Mouse (Mus musculus): ENCODE data around the gene Usp3. TPM values are rescaled to one million over a fixed set of nuclear protein-coding genes. Genes with fewer than 3 reads are reported as not detected.

Usp3 gene
- polyA plus RNA-seq, 1 experiment from 2014 or later = 106 TPM

- H3K27ac ChIP-seq (replicated peaks; ENCODE audit: low read depth, low read length) = peak overlapping the region; percentile 91
- no peaks in the 10 kb centered on the region; the same call in 1 of the 2 replicates for H3K4me1 ChIP-seq (ENCODE audit: control insufficient read depth, insufficient read depth, low read length)
- no peaks in the 10 kb centered on the region for H3K9me3 ChIP-seq (replicated peaks; ENCODE audit: control insufficient read depth, low read length)
- H3K4me3 ChIP-seq (ENCODE audit: low read depth, low read length) = peak overlapping the region; percentile 98
- peak overlapping the region; percentile 100 for H3K9ac ChIP-seq (replicated peaks; ENCODE audit: low read length)
- no peaks in the 10 kb centered on the region for H3K27me3 ChIP-seq (ENCODE audit: control insufficient read depth, insufficient read depth, low read length)
- peak overlapping the region; percentile 66 for H3K4me2 ChIP-seq (ENCODE audit: low read depth, low read length)
- H3K36me3 ChIP-seq (replicated peaks; ENCODE audit: control insufficient read depth, insufficient read depth, low read depth, low read length) = no peaks in the 10 kb centered on the region
- DNase-seq (ENCODE audit: low spot score) = peak; percentile 74
- under 1% methylated on average over 61 of the region's 83 CpGs for WGBS
- ATAC-seq (replicated peaks; ENCODE audit: insufficient number of reproducible peaks, low FRiP score, low TSS enrichment, low read depth) = peak; percentile 49
Measured at GRCm38 (mm10) chr9:66591851-66592645, 894 bp downstream of the Usp3 start.

- WGBS = 77% methylated on average over 2 of the region's 2 CpGs
- H3K9me3 ChIP-seq (replicated peaks; ENCODE audit: control insufficient read depth, low read length) = no peaks in the 10 kb centered on the region
- no peak overlapping the region for H3K4me3 ChIP-seq (ENCODE audit: low read depth, low read length)
- H3K9ac ChIP-seq (replicated peaks; ENCODE audit: low read length) = no peak overlapping the region
- no peaks in the 10 kb centered on the region for H3K27me3 ChIP-seq (ENCODE audit: control insufficient read depth, insufficient read depth, low read length)
- no peaks in the 10 kb centered on the region for H3K4me1 ChIP-seq (ENCODE audit: control insufficient read depth, insufficient read depth, low read length)
- no peak overlapping the region for H3K27ac ChIP-seq (replicated peaks; ENCODE audit: low read depth, low read length)
- no peak overlapping the region for H3K4me2 ChIP-seq (ENCODE audit: low read depth, low read length)
- ATAC-seq (replicated peaks; ENCODE audit: insufficient number of reproducible peaks, low FRiP score, low TSS enrichment, low read depth) = no peak
- H3K36me3 ChIP-seq (replicated peaks; ENCODE audit: control insufficient read depth, insufficient read depth, low read depth, low read length) = no peaks in the 10 kb centered on the region
- no peak for DNase-seq (ENCODE audit: low spot score)
Measured at GRCm38 (mm10) chr9:66590051-66590450, 2.9 kb downstream of the Usp3 start.

GRCm38 (mm10) chr9:66587016-66587415 is 5.9 kb downstream of the Usp3 start:
- H3K27ac ChIP-seq (replicated peaks; ENCODE audit: low read depth, low read length) = no peak overlapping the region
- no peak overlapping the region for H3K4me3 ChIP-seq (ENCODE audit: low read depth, low read length)
- ATAC-seq (replicated peaks; ENCODE audit: insufficient number of reproducible peaks, low FRiP score, low TSS enrichment, low read depth) = no peak
- no peaks in the 10 kb centered on the region for H3K9me3 ChIP-seq (replicated peaks; ENCODE audit: control insufficient read depth, low read length)
- H3K27me3 ChIP-seq (ENCODE audit: control insufficient read depth, insufficient read depth, low read length) = no peaks in the 10 kb centered on the region
- H3K9ac ChIP-seq (replicated peaks; ENCODE audit: low read length) = no peak overlapping the region
- no peaks in the 10 kb centered on the region for H3K4me1 ChIP-seq (ENCODE audit: control insufficient read depth, insufficient read depth, low read length)
- no peak overlapping the region for H3K4me2 ChIP-seq (ENCODE audit: low read depth, low read length)
- H3K36me3 ChIP-seq (replicated peaks; ENCODE audit: control insufficient read depth, insufficient read depth, low read depth, low read length) = no peaks in the 10 kb centered on the region
- DNase-seq (ENCODE audit: low spot score) = peak; percentile 34
- whole genome bisulfite sequencing = 95% methylated on average over 1 of the region's 1 CpGs

- no peak overlapping the region for H3K9ac ChIP-seq (replicated peaks; ENCODE audit: low read length)
- WGBS = 39% methylated on average over 1 of the region's 1 CpGs
- H3K4me2 ChIP-seq (ENCODE audit: low read depth, low read length) = no peak overlapping the region
- no peaks in the 10 kb centered on the region for H3K9me3 ChIP-seq (replicated peaks; ENCODE audit: control insufficient read depth, low read length)
- no peak overlapping the region for H3K4me3 ChIP-seq (ENCODE audit: low read depth, low read length)
- DNase-seq (ENCODE audit: low spot score) (no peak), ATAC-seq (replicated peaks; ENCODE audit: insufficient number of reproducible peaks, low FRiP score, low TSS enrichment, low read depth) (no peak)
- H3K36me3 ChIP-seq (replicated peaks; ENCODE audit: control insufficient read depth, insufficient read depth, low read depth, low read length) = no peaks in the 10 kb centered on the region
- no peak overlapping the region for H3K27ac ChIP-seq (replicated peaks; ENCODE audit: low read depth, low read length)
- H3K27me3 ChIP-seq (ENCODE audit: control insufficient read depth, insufficient read depth, low read length) = no peaks in the 10 kb centered on the region
- no peaks in the 10 kb centered on the region for H3K4me1 ChIP-seq (ENCODE audit: control insufficient read depth, insufficient read depth, low read length)
Measured at GRCm38 (mm10) chr9:66586533-66586932, 6.4 kb downstream of the Usp3 start.

- ATAC-seq (replicated peaks; ENCODE audit: insufficient number of reproducible peaks, low FRiP score, low TSS enrichment, low read depth) = no peak
- 76% methylated on average over 1 of the region's 1 CpGs for WGBS
Measured at GRCm38 (mm10) chr9:66585191-66585590, 7.8 kb downstream of the Usp3 start.

GRCm38 (mm10) chr9:66584176-66584575 is 8.8 kb downstream of the Usp3 start:
- H3K27me3 ChIP-seq (ENCODE audit: control insufficient read depth, insufficient read depth, low read length) = no peaks in the 10 kb centered on the region
- H3K9me3 ChIP-seq (replicated peaks; ENCODE audit: control insufficient read depth, low read length) = no peaks in the 10 kb centered on the region
- DNase-seq (ENCODE audit: low spot score) (no peak), ATAC-seq (replicated peaks; ENCODE audit: insufficient number of reproducible peaks, low FRiP score, low TSS enrichment, low read depth) (no peak)
- H3K27ac ChIP-seq (replicated peaks; ENCODE audit: low read depth, low read length) = no peak overlapping the region
- H3K4me2 ChIP-seq (ENCODE audit: low read depth, low read length) = no peak overlapping the region
- no peaks in the 10 kb centered on the region for H3K4me1 ChIP-seq (ENCODE audit: control insufficient read depth, insufficient read depth, low read length)
- no peak overlapping the region for H3K9ac ChIP-seq (replicated peaks; ENCODE audit: low read length)
- no peak overlapping the region for H3K4me3 ChIP-seq (ENCODE audit: low read depth, low read length)
- no peaks in the 10 kb centered on the region for H3K36me3 ChIP-seq (replicated peaks; ENCODE audit: control insufficient read depth, insufficient read depth, low read depth, low read length)

More at GRCm38 (mm10) chr9:66585191-66585590, 7.8 kb downstream of the Usp3 start:
- DNase-seq (ENCODE audit: low spot score) = no peak
- Histone ChIP-seq H3K9ac (replicated peaks; ENCODE audit: low read length) (no peak overlapping the region), H3K27ac (replicated peaks; ENCODE audit: low read depth, low read length) (no peak overlapping the region), H3K27me3 (ENCODE audit: control insufficient read depth, insufficient read depth, low read length) (no peaks in the 10 kb centered on the region), H3K9me3 (replicated peaks; ENCODE audit: control insufficient read depth, low read length) (no peaks in the 10 kb centered on the region), H3K4me3 (ENCODE audit: low read depth, low read length) (no peak overlapping the region), H3K4me2 (ENCODE audit: low read depth, low read length) (no peak overlapping the region), H3K36me3 (replicated peaks; ENCODE audit: control insufficient read depth, insufficient read depth, low read depth, low read length) (no peaks in the 10 kb centered on the region), H3K4me1 (ENCODE audit: control insufficient read depth, insufficient read depth, low read length) (no peaks in the 10 kb centered on the region)

GRCm38 (mm10) chr9:66583244-66583643 is 9.7 kb downstream of the Usp3 start:
- Histone ChIP-seq H3K27me3 (ENCODE audit: control insufficient read depth, insufficient read depth, low read length) (no peaks in the 10 kb centered on the region), H3K36me3 (replicated peaks; ENCODE audit: control insufficient read depth, insufficient read depth, low read depth, low read length) (no peaks in the 10 kb centered on the region), H3K4me2 (ENCODE audit: low read depth, low read length) (no peak overlapping the region), H3K4me1 (ENCODE audit: control insufficient read depth, insufficient read depth, low read length) (no peaks in the 10 kb centered on the region), H3K27ac (replicated peaks; ENCODE audit: low read depth, low read length) (no peak overlapping the region), H3K9ac (replicated peaks; ENCODE audit: low read length) (no peak overlapping the region), H3K9me3 (replicated peaks; ENCODE audit: control insufficient read depth, low read length) (no peaks in the 10 kb centered on the region), H3K4me3 (ENCODE audit: low read depth, low read length) (no peak overlapping the region)
- 79% methylated on average over 1 of the region's 1 CpGs for WGBS
- no peak for ATAC-seq (replicated peaks; ENCODE audit: insufficient number of reproducible peaks, low FRiP score, low TSS enrichment, low read depth)
- DNase-seq (ENCODE audit: low spot score) = no peak

GRCm38 (mm10) chr9:66581694-66582093 is 11.2 kb downstream of the Usp3 start:
- 88% methylated on average over 3 of the region's 3 CpGs for WGBS
- DNase-seq (ENCODE audit: low spot score) (no peak), ATAC-seq (replicated peaks; ENCODE audit: insufficient number of reproducible peaks, low FRiP score, low TSS enrichment, low read depth) (no peak)
- no peak overlapping the region for H3K4me3 ChIP-seq (ENCODE audit: low read depth, low read length)
- H3K4me2 ChIP-seq (ENCODE audit: low read depth, low read length) = no peak overlapping the region
- H3K27me3 ChIP-seq (ENCODE audit: control insufficient read depth, insufficient read depth, low read length) = no peaks in the 10 kb centered on the region
- no peaks in the 10 kb centered on the region for H3K36me3 ChIP-seq (replicated peaks; ENCODE audit: control insufficient read depth, insufficient read depth, low read depth, low read length)
- no peaks in the 10 kb centered on the region for H3K9me3 ChIP-seq (replicated peaks; ENCODE audit: control insufficient read depth, low read length)
- H3K4me1 ChIP-seq (ENCODE audit: control insufficient read depth, insufficient read depth, low read length) = no peaks in the 10 kb centered on the region
- H3K27ac ChIP-seq (replicated peaks; ENCODE audit: low read depth, low read length) = no peak overlapping the region
- no peak overlapping the region for H3K9ac ChIP-seq (replicated peaks; ENCODE audit: low read length)

All from embryonic facial prominence, embryonic 11.5 days (tissue).